Mouse (Mus musculus) hematopoietic stem cell, adult 5-6 weeks (primary cell): ENCODE results near the gene 4930451I11Rik. TPM values are rescaled to one million over a fixed set of nuclear protein-coding genes. Genes with fewer than 3 reads are reported as not detected.

ENCODE experiments used
- ATAC-seq, 2 experiments: fragments of 125-278 bp in 1 of 2; replicated peaks in 1 of 2; 2 replicates each; pipeline ENCODE4 v1.8.0; 2016 to 2017; ENCODE audit warnings: inconsistent platforms in 2 of 2, mild to moderate bottlenecking in 2 of 2, moderate number of reproducible peaks in 2 of 2, low read depth in 1 of 2, moderate TSS enrichment in 1 of 2; ENCODE audit not compliant: low FRiP score in 2 of 2, poor library complexity in 2 of 2, severe bottlenecking in 2 of 2, insufficient read depth in 1 of 2, low TSS enrichment in 1 of 2
- total RNA-seq: library from RNA; stranded (forward); fragments of 172-1452, 232-1000 nt; gene quantifications from 2 replicates; pipeline ENCODE4 v1.2.3, GENCODE M21; 2017

The 4930451I11Rik gene
- not detected in 2 replicates for total RNA-seq

- no peak for ATAC-seq
Measured at GRCm38 (mm10) chr7:126831539-126831938, at the start of gene 4930451I11Rik. Gene 4930451I11Rik, minus strand, starts transcription at chr7:126831639.

GRCm38 (mm10) chr7:126881040-126881439, 49.6 kb upstream of the 4930451I11Rik start:
- no peak for ATAC-seq

- no peak for ATAC-seq
Measured at GRCm38 (mm10) chr7:126877239-126877638, 45.8 kb upstream of the 4930451I11Rik start.

- ATAC-seq = no peak
Measured at GRCm38 (mm10) chr7:126870520-126870891, 39.1 kb upstream of the 4930451I11Rik start.

GRCm38 (mm10) chr7:126869780-126870519, 38.5 kb upstream of the 4930451I11Rik start:
- ATAC-seq = no peak

GRCm38 (mm10) chr7:126868003-126868402, 36.6 kb upstream of the 4930451I11Rik start:
- no peak for ATAC-seq

GRCm38 (mm10) chr7:126867534-126867933, 36.1 kb upstream of the 4930451I11Rik start:
- ATAC-seq = no peak

- ATAC-seq = no peak
Measured at GRCm38 (mm10) chr7:126863791-126864190, 32.4 kb upstream of the 4930451I11Rik start.

- ATAC-seq = peak; percentile 61 to 75
Measured at GRCm38 (mm10) chr7:126862147-126862784, 30.8 kb upstream of the 4930451I11Rik start, which contains the start of gene Ino80e. Gene Ino80e, minus strand, starts transcription at chr7:126862377.

GRCm38 (mm10) chr7:126861429-126862130, 30.1 kb upstream of the 4930451I11Rik start, which contains the start of gene Hirip3:
Gene Hirip3, plus strand, starts transcription at chr7:126861972.
- peak; percentile 90 to 92 for ATAC-seq

- ATAC-seq = no peak
Measured at GRCm38 (mm10) chr7:126860987-126861386, 29.5 kb upstream of the 4930451I11Rik start.

- ATAC-seq = no peak
Measured at GRCm38 (mm10) chr7:126856741-126857420, 25.4 kb upstream of the 4930451I11Rik start.

GRCm38 (mm10) chr7:126855641-126856040, 24.2 kb upstream of the 4930451I11Rik start:
- no peak for ATAC-seq

GRCm38 (mm10) chr7:126853454-126853853, 22.0 kb upstream of the 4930451I11Rik start:
- ATAC-seq = no peak

- no peak for ATAC-seq
Measured at GRCm38 (mm10) chr7:126851192-126851591, 19.8 kb upstream of the 4930451I11Rik start.

- no peak for ATAC-seq
Measured at GRCm38 (mm10) chr7:126850161-126850560, 18.7 kb upstream of the 4930451I11Rik start.

GRCm38 (mm10) chr7:126848794-126849193, 17.4 kb upstream of the 4930451I11Rik start:
- no peak for ATAC-seq
